Mouse (Mus musculus) thymus, adult 2 months (tissue): ENCODE measurements around the gene Map1s.

ENCODE experiments used
- CTCF ChIP-seq: fragments of 200-500 bp; IDR thresholded peaks from 2 replicates; pipeline ENCODE4 v1.5.1; 2012; ENCODE audit warnings: mild to moderate bottlenecking, control low read depth, low read length, moderate library complexity, borderline replicate concordance; ENCODE audit not compliant: control insufficient read depth, poor library complexity, insufficient read depth; ENCODE audit errors: extremely low read depth
- POLR2A ChIP-seq: fragments of 200-500 bp; IDR thresholded peaks from 2 replicates; pipeline ENCODE4 v1.6.1; 2012; ENCODE audit warnings: mild to moderate bottlenecking, low read length, control low read depth, moderate library complexity; ENCODE audit not compliant: control insufficient read depth, poor library complexity, insufficient read depth; ENCODE audit errors: extremely low read depth

GRCm38 (mm10) chr8:70871195-70871807 lies 34.4 kb upstream of the Map1s start:
- TF ChIP-seq POLR2A = no peak
- TF ChIP-seq CTCF = no peak
